Mouse (Mus musculus): ENCODE results near the gene Magi1.

Gene Magi1

GRCm38 (mm10) chr6:93727630-93728178 lies 556.0 kb downstream of the Magi1 start:
- peak; percentile 28 for DNase-seq (ENCODE audit: low spot score)

DNA sequence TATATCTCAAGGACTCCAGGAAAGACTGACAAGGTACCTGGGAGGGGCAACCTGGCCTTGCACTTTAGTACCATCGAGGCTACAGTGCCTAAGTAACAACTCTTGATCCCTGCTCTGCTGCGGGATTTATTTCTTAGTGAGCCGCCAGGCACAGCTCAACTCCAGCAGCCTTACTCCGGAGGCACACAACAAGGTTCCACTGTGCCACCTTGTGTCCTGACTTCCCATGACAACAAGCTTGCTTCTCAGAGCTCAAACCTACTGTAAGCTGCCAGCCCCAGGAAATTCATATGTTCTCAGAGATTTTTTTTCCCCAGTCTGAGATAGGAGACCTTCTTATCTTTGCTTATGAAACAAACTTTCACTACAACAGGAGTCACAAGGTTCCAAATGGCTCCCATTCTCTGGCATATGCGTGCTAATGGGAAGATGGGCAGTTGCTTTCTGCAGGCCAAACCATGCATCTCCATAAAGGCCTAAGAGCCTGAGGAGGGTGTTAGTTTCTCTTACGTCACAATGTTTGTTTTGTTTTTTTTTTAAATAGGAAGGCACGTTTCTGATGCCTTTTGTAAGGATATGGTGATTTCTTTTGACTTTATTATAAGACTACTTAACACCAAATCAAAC lies 556.8 kb downstream of the Magi1 start:
- peak; percentile 62 for DNase-seq (ENCODE audit: low spot score)

DNA sequence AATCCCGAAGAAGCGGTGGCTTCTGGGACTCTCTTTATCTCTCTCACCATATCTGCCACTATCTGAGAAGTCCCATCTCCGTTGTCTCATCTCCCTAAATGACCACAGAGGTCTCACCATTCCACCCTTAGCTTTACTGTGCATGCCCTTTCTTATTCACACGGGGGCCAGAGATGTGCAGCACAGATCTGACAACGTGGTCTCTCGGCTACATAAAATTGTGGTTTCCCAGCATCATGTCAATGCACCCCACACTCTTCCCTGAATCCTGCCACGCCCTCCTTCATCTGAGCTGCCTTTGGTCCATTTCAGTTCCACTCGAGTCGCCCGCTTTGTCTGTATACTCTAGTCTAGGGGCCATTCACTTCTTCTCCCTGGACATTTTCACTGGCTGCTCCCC lies 557.6 kb downstream of the Magi1 start:
- no peak for DNase-seq (ENCODE audit: low spot score)

DNA sequence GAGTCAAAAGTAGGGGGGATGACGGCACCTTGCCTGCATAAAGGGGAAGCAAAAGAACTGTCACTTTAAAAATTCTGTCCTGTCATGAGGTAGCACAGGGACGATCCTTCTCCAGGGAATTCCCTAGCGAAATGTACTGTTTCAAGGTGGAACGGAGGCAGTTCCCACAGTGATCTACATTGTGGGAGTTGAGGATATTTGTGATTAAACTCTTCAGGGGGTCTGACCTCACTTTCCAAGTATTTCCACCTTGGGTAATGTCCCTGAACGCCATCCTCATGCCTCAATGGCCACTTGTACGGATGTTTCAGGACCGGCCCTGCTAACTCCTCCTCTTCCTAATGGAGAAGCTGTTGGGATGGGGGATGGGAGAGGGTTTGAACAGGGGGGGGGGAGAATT lies 559.0 kb downstream of the Magi1 start:
- no peak for DNase-seq (ENCODE audit: low spot score)

GRCm38 (mm10) chr6:93723226-93723625 lies 560.5 kb downstream of the Magi1 start:
- no peak for DNase-seq (ENCODE audit: low spot score)

- DNase-seq (ENCODE audit: low spot score), result no peak
Measured at GRCm38 (mm10) chr6:93719532-93719931, 564.2 kb downstream of the Magi1 start.

DNA sequence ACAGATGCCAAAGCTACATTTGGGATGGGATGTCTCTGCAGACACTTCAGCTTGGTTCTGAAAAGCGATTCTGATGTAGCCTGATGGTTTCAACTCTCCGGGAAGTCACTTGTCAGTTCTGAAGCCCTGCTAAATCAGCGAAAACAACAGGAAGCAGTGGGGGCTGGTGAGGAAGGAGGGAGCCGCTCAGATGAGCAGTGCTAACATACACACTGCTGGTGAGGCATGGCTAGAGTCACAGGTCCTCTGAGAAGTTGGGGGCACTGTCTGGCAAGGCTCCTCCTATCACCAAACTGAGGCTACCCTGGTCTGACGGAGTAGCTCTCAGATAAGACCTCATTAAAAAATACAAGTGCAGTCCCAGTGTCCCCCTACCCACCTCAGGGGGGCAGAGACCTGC lies 565.3 kb downstream of the Magi1 start:
- peak; percentile 63 for DNase-seq (ENCODE audit: low spot score)

DNA sequence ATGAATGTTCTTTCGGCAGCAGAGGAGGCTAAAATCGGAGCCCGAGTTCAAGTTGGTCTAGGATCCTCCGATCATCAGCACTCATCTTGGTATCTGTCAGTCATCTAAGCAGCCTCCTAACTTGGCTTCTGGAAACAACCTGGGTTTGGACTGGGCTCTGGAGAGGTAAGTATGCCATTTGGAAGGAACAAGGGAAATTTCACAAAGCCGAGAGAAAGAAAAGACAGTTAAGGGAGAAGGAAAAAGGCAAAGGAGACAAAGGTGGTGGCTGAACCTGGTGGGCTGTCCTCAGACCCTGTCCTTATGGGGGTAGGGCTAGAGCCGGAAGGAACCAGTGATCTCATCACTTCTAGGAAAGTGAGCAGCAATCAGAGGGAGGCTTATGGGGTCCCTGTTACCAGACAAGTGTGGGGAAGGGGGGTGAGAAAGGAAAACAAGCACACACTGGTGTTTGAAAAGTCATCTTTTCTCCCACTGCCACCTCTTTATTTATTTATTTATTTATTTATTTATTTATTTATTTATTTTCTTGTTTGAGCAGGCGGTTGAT lies 565.8 kb downstream of the Magi1 start:
- DNase-seq (ENCODE audit: low spot score), result no peak

DNA sequence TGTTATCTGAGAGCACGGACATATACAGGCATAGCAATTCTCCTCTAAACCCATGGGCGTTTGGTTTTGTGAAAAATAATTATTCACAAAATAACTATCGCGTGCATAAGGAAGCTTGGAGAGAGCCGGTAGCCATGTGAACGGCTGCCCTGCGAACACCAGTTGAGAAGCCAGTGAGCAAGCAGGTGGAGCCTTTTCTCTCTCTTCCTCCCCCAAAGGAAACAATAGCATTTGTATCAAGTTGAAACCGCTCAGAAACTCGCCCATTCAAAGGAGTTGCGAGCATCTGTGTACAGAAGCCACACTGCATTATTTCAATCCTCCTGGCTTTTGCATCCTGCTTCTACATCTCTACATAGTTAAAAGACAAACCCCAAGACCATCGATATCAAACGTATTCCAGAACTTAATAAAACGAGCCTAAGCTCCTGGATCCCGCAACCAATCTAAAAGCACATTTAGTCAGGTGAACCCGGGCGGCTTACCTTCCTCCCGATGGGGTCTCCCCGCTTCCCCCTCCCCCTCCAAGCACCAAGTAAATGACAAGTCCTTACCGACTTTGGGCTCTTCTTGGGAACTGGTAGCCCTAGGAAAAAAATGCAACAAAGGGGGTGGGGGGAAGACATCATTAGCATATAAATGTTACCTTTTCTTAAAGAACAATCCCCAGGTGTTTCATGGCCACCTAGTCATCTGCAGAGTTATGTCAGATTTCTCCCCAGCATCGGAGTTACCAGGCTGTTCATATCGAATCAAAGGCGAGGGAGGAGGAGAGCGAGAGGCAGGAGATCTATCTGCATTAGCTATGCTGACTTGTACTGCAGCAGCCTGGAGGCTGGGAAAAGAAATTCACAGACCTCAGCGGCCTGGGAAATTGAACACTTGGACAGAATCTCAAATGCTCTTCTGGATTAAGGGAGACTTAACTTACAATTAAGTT lies 566.8 kb downstream of the Magi1 start:
- DNase-seq (ENCODE audit: low spot score), result peak; percentile 49

- peak; percentile 26 for DNase-seq (ENCODE audit: low spot score)
Measured at GRCm38 (mm10) chr6:93715181-93716180, 568.2 kb downstream of the Magi1 start.

DNA sequence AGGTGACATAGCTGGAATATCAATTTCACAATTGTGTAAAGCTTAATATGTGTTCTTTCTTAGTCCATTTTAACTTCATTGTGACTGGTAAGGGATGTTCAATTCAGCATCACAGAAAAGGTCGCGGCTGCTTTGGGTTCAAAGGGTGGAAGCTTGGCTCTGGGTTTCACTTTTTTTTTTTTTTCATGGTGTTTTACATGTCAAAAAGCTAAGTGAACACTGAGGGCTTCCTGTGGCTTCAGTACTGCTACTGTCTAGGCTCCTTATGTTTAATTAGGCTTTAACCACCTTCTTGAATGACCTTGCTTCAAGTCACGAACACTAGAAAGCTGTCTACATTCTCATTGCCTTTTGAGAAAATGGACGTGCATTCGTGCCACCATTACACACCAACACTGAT lies 579.4 kb downstream of the Magi1 start:
- DNase-seq (ENCODE audit: low spot score), result no peak

DNA sequence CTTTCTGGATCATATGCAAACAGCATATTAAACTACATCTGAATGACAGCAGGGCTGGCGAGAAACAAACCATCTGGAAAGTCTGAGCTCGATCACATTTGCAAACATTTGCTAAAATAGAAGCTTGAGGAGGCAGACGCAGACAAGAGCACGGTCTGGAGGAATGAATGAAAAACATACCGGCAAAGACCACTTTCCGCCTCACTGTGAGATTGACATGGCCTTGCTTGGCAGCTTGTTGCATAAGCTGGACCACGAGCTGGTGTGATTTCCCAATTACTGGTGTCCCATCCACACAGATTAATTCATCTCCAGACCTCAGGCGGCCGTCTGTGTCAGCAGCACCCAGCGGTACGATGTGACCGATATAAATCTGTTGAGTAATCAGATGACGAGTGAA lies 584.3 kb downstream of the Magi1 start:
- no peak for DNase-seq (ENCODE audit: low spot score)

DNA sequence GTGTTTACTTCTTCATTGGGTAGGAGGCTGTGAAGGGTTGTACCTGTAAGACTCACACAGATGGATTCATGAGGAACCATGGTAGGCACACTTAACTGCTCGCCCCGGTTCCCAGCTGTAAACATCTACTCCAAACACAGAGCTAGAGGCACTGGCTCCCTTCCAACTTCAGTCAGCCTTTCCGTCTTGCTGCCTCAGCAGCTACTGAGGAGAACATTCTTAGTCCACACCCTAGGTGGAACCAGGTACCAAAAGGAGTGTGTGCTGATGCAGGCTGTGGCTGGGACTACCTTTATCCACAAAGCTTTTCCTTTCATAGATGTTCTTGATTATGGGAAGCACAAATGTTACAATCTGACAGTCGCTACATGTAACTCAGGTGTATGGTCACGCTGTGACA lies 585.8 kb downstream of the Magi1 start:
- DNase-seq (ENCODE audit: low spot score), result no peak

- DNase-seq (ENCODE audit: low spot score), result no peak
Measured at GRCm38 (mm10) chr6:93678766-93679165, 605.0 kb downstream of the Magi1 start.

DNA sequence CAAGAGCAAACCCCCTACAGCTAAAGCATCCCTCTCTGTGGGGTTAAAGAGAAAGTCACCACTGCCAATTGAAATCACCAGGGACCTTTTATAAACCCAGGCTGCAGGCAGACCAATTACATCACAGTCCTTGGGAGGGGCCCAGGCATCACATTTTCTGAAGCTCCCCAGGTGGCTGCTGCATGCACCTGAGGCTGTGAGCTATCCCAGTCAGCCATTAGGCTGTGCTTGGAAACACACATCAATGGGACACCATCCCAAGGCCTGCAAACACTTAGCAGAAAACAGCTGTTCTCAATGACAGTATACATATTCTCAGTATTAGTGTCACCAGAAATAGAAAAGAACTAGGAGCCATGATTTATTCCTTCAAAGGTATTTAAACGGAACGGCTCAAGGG lies 617.0 kb downstream of the Magi1 start:
- no peak for DNase-seq (ENCODE audit: low spot score)

- no peak for DNase-seq (ENCODE audit: low spot score)
Measured at GRCm38 (mm10) chr6:93665056-93665805, 618.5 kb downstream of the Magi1 start.

GRCm38 (mm10) chr6:93661139-93661538 lies 622.6 kb downstream of the Magi1 start:
- DNase-seq (ENCODE audit: low spot score), result no peak

- no peak for DNase-seq (ENCODE audit: low spot score)
Measured at GRCm38 (mm10) chr6:93659534-93659933, 624.2 kb downstream of the Magi1 start.

DNA sequence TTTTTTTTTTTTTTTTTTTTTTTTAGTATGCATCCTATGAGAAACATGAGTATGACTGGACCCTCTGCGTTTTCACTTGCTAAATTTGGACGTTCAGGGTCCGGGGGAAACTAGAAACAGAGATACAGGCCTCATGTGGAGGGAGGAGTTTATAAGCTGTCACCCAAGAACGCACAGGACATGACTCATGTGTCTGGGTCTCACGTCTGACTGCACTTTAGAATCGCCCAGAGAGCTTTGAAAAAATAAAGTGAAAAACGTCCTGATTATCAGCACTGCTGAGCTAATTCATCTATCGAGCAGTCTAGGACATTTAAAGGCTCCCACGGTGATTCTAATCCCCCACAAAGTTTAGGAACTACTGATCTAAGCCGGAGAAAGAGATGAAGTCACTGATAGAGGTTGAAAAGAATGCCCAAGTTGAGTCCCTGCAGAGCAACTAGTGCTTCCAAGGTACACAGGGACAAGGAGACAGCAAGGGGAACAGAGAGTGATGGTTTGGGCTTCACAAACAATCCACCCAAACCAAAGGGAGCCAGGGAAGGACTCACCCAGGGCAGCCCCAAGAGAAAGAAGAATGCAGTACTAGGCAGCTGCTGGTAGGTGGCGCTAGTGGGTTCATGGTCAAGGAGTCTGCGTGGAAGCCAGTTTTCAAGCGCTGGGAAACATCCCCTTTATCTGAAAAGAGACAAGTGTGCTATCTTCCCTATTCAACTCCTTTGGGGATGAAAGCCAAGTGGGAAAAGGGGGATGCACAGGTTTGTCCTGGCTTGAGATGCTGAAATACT lies 626.3 kb downstream of the Magi1 start:
- peak; percentile 84 for DNase-seq (ENCODE audit: low spot score)

All from embryo, embryonic 10 days (tissue).